Mouse (Mus musculus): ENCODE measurements at regions not wholly inside any gene's neighbourhood (a gene's known extent, or its start where the extent isn't known, plus 50 kb on each side); places are given as distances from the start of the nearest gene placed in this dataset.

DNA sequence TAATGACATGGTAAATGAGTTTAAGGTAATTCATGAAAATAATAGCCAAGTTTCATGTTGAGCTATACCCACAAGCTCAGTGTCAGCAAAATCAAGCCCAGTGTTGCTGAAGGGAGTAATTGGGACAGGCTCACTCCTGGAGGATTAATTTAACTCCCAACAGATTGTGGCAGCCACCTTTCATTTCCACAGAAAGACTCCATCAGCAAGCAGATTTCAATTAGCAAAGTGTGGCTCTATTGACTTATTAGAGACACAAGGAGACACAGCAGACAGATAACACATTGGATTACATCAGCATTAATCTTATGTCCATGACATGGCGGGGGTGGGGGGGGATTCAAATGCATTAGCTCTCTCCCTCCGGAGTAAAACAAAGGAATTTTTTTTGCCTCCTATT, 534.6 kb downstream of the Gsdmc2 start:
- H3K9me3 ChIP-seq = no peaks in the 10 kb centered on the region
- H3K9ac ChIP-seq = no peak overlapping the region
- H3K27me3 ChIP-seq (replicated peaks) = no peaks in the 10 kb centered on the region
- H3K4me3 ChIP-seq (replicated peaks) = no peak overlapping the region
- H3K36me3 ChIP-seq = no peaks in the 10 kb centered on the region
- ATAC-seq (ENCODE audit: insufficient read depth, low FRiP score, low read depth) = no peak
- WGBS = 63% methylated on average over 2 of the region's 2 CpGs
- H3K27ac ChIP-seq = no peak overlapping the region
- H3K4me1 ChIP-seq = no peaks in the 10 kb centered on the region
- H3K4me2 ChIP-seq = no peak overlapping the region

DNA sequence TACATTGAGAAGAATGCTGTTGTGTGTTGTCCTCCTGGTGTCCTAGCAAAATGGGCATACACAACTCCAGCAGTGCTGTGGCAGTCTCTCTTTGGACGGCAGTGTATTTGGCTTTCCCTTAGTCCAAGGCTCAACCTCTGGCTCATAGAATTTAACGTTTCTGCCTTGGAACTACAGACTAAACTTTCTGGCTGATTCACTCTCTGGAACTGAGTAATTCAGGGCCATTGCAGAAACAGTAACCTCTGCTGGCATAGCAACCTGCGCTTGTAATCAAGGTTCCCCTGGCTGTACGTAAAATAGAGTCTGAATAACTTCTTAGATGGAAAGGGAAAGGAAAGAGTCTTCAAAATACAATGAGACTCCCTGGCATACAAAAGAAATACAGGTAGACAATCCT, 545.7 kb downstream of the Gsdmc2 start:
- H3K27me3 ChIP-seq (replicated peaks) = no peaks in the 10 kb centered on the region

DNA sequence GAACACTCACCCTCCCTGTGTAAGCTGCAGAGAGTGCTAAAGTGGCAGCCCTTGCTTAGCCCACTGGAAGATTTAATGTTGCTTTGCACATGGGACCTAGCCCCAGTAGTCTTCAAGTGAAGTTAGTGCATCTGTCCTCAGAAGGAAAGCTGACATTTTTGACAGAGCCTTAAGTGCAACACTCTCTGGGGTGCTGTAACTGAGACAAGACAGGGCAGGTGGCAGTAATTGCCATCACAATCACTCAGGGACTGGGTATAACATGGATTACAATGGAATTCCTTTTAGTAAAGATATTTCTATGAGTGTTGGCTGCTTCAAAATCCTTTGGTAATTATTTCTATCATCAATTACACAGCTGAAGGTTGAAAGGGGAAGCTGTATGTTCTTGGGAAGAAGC, 556.4 kb downstream of the Gsdmc2 start:
- H3K4me1 ChIP-seq = no peaks in the 10 kb centered on the region
- no peak overlapping the region for H3K4me3 ChIP-seq (replicated peaks)
- H3K27me3 ChIP-seq (replicated peaks) = no peaks in the 10 kb centered on the region
- ATAC-seq (ENCODE audit: insufficient read depth, low FRiP score, low read depth) = no peak
- H3K36me3 ChIP-seq = no peaks in the 10 kb centered on the region
- no peak overlapping the region for H3K4me2 ChIP-seq
- no peak overlapping the region for H3K27ac ChIP-seq
- no peak overlapping the region for H3K9ac ChIP-seq
- H3K9me3 ChIP-seq = no peaks in the 10 kb centered on the region

More for the DNA sequence above, 545.7 kb downstream of the Gsdmc2 start:
- Histone ChIP-seq H3K36me3 (no peaks in the 10 kb centered on the region), H3K4me1 (no peaks in the 10 kb centered on the region), H3K9me3 (no peaks in the 10 kb centered on the region), H3K4me3 (replicated peaks) (no peak overlapping the region), H3K4me2 (no peak overlapping the region), H3K9ac (no peak overlapping the region), H3K27ac (no peak overlapping the region)
- 66% methylated on average over 4 of the region's 4 CpGs for WGBS
- ATAC-seq (ENCODE audit: insufficient read depth, low FRiP score, low read depth) = no peak

DNA sequence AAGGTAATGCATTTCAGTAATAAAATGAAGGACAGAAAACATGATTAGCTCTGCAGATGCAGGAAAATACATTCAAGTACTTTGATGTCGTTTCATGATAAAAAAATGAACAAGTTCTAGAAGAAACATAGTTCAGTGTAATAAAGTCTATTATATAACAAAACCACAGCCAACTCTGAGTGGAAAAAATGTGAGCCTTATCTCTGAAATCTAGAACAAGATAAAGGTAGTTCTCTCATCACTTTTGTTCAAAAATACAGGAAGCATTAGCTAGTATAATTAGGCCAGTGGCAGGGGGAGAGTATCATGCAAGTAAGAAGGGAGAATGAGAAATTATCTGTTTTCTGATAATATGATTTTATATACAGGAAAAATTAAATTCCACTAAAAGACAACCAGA, 559.0 kb downstream of the Gsdmc2 start:
- Histone ChIP-seq H3K9me3 (no peaks in the 10 kb centered on the region), H3K9ac (no peak overlapping the region), H3K27me3 (replicated peaks) (no peaks in the 10 kb centered on the region), H3K4me2 (no peak overlapping the region), H3K4me3 (replicated peaks) (no peak overlapping the region), H3K4me1 (no peaks in the 10 kb centered on the region), H3K27ac (no peak overlapping the region), H3K36me3 (no peaks in the 10 kb centered on the region)
- no peak for ATAC-seq (ENCODE audit: insufficient read depth, low FRiP score, low read depth)
- WGBS = 78% methylated on average over 1 of the region's 1 CpGs

DNA sequence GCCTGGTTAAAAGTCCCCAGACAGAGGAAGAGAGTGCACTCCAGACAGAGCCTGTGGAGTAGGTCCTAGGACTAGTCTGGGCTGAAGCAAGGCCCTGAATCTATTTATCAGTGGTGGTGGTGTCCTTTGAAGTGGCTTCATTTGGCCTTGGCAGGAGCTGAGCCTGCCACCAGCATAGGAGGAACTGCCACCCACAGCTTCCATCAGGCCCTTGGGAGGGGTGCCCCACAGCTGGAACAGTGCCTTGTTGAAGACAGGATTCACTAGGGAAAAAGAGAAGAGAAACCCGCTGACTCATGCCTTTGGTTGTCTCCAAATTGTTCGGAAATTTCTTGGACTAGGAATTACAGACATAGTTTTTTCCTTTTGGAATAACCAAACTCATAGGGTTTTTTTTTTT, 574.6 kb downstream of the Gsdmc2 start:
- Histone ChIP-seq H3K36me3 (no peaks in the 10 kb centered on the region), H3K27ac (no peak overlapping the region), H3K4me1 (no peaks in the 10 kb centered on the region), H3K9me3 (no peaks in the 10 kb centered on the region), H3K4me2 (no peak overlapping the region), H3K9ac (no peak overlapping the region), H3K27me3 (replicated peaks) (no peaks in the 10 kb centered on the region), H3K4me3 (replicated peaks) (no peak overlapping the region)
- 90% methylated on average over 2 of the region's 2 CpGs for WGBS
- no peak for ATAC-seq (ENCODE audit: insufficient read depth, low FRiP score, low read depth)

DNA sequence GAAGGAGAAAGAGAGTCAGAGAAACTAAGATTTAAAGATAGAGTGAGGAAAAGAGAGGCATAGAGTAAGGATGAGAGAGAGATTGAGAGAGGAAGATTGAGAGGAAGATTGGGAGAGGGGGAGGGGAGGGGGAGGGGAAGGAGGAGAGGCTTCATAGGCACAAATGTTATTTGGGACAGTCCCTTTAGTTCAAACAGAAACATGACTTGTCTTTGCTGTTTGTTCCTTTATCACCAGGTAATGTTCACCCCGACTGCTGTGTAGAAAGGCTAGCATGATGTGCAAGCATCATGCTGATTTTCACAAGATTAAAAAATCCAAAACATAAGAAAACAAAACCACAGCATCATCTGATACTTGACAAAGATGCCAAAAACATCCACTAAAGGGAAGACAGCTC, 579.1 kb downstream of the Gsdmc2 start:
- H3K27me3 ChIP-seq (replicated peaks) = no peaks in the 10 kb centered on the region
- H3K36me3 ChIP-seq = no peaks in the 10 kb centered on the region
- no peak overlapping the region for H3K9ac ChIP-seq
- H3K4me3 ChIP-seq (replicated peaks) = no peak overlapping the region
- H3K4me1 ChIP-seq = no peaks in the 10 kb centered on the region
- no peak overlapping the region for H3K4me2 ChIP-seq
- 72% methylated on average over 1 of the region's 1 CpGs for WGBS
- H3K9me3 ChIP-seq = no peaks in the 10 kb centered on the region
- H3K27ac ChIP-seq = no peak overlapping the region
- ATAC-seq (ENCODE audit: insufficient read depth, low FRiP score, low read depth) = no peak

DNA sequence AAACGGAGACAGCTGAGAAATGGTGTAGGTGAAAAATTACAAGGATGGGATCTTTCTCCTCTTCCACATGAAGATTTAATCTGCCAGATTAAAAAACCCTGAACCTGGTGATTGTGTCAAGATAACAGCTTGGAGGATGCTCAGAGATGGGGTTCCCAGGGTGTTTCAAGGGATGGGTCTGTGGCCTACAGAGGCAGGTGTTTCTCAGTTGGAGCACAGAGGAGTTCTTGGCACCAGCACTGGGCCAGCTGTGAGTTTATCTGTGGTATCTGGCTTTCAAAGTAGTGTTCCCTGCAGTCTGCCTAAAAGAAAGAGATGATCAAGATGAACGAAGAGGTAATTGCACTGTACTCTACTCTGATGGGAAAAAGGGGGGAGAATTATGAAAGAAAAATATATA, 589.2 kb downstream of the Gsdmc2 start:
- 83% methylated on average over 2 of the region's 2 CpGs for WGBS
- Histone ChIP-seq H3K9ac (no peak overlapping the region), H3K9me3 (no peaks in the 10 kb centered on the region), H3K4me2 (no peak overlapping the region), H3K27ac (no peak overlapping the region), H3K27me3 (replicated peaks) (no peaks in the 10 kb centered on the region), H3K4me1 (no peaks in the 10 kb centered on the region), H3K36me3 (no peaks in the 10 kb centered on the region), H3K4me3 (replicated peaks) (no peak overlapping the region)
- ATAC-seq (ENCODE audit: insufficient read depth, low FRiP score, low read depth) = no peak

DNA sequence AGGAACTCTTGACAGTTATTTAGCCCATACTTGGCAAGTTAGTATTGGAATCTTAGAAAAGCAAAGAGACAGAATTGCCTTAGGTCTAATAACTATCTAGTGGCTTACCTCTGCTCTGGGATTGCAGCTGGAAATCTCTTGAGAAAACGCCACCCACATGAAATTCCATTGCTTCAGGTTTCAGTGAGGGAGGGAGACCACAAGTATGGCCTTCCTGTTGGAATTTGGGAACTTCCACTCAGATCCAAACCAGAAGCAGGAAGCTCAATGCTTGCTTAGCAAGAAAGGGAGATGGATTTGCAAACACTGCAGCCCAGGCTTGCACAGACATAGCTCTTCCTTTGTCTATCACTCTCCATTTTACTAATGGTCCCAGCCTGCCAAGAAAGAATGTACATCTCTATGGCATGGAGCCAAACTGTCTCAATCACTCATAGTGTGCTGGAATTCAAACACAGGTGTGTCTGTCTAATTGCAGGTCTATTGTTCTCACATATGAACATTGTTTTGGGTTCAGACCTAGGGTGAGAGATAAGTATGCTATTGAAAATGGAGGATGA, 592.1 kb downstream of the Gsdmc2 start:
- Histone ChIP-seq H3K4me2 (no peak overlapping the region), H3K9me3 (no peaks in the 10 kb centered on the region), H3K9ac (no peak overlapping the region), H3K36me3 (no peaks in the 10 kb centered on the region), H3K27me3 (replicated peaks) (no peaks in the 10 kb centered on the region), H3K4me3 (replicated peaks) (no peak overlapping the region), H3K4me1 (no peaks in the 10 kb centered on the region), H3K27ac (no peak overlapping the region)
- WGBS = 38% methylated on average over 1 of the region's 1 CpGs
- no peak for ATAC-seq (ENCODE audit: insufficient read depth, low FRiP score, low read depth)

DNA sequence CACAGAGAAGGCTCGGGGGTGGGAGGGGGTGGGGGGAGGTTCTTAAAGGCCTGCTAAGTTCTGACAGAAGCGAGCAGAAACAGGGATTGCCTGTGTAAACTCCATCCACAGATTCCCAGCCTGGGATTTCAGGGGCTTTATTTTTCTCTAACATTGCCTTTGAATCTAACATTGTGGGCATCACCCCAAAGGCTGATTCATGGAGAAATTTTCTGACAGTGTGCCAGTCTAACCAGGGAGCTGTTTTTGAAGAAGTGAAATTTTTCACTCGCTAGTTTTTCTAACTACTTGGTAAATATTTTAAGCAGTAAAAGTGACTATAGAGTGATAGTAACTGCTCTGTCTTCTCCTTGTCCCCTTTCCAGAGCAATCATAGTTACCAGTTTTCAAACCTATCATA, 606.4 kb downstream of the Gsdmc2 start:
- H3K27me3 ChIP-seq (replicated peaks) = no peaks in the 10 kb centered on the region
- 70% methylated on average over 3 of the region's 3 CpGs for WGBS
- H3K36me3 ChIP-seq = no peaks in the 10 kb centered on the region
- H3K4me3 ChIP-seq (replicated peaks) = no peak overlapping the region
- H3K27ac ChIP-seq = no peak overlapping the region
- no peak overlapping the region for H3K4me2 ChIP-seq
- no peaks in the 10 kb centered on the region for H3K9me3 ChIP-seq
- H3K9ac ChIP-seq = no peak overlapping the region
- no peaks in the 10 kb centered on the region for H3K4me1 ChIP-seq
- no peak for ATAC-seq (ENCODE audit: insufficient read depth, low FRiP score, low read depth)

DNA sequence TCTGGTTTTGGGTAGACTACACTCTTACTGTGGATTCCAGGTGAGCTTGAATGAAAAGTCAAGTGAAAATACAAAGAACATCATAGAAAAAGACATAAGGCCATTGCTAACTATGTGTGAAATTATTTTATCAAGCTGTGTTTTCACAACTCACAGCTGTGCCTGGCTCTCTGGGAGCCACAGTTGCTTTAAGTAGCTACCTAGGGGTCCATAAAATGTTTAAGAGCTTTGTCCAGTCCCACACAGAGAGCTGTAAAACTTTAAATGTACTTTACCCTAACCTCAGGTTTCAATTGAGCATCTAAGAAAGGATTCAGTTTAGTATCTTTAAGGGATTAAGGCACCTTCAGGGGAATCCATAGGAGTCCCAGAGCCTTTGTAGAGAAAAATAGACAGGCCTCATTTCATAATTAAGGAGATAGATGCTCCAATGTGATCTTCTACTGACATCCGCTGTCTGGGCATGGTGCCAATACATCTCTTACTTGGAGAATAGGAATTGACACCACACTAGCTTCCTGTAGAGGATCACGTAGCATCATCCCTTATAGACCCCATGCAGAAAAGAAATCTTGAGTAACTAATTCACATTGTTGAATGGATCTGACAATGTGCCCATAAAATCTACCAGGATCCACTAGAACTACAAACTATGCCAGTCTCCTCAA, 626.5 kb downstream of the Gsdmc2 start:
- 72% methylated on average over 2 of the region's 2 CpGs for WGBS

DNA sequence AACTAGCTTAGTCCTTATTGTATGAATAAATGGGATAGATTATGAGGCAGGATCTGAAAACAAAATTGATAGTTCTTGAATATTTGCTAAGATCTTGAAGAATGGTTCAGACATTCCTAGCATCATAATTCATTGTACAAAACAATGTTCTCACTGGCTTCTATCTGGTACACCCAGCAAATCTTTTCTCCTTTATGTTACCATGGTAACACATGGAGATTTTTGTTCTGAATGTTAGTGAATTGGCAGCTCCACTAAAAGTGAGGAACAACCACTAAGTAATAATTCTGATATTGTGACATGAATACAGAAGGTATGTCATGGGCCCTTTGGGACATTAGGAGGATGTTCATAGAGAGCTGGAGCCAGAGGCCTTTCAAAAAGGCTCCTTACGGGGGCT, 639.8 kb downstream of the Gsdmc2 start:
- H3K4me1 ChIP-seq = no peaks in the 10 kb centered on the region
- H3K4me3 ChIP-seq (replicated peaks) = no peak overlapping the region
- no peaks in the 10 kb centered on the region for H3K27me3 ChIP-seq (replicated peaks)
- no peaks in the 10 kb centered on the region for H3K36me3 ChIP-seq
- H3K9me3 ChIP-seq = no peaks in the 10 kb centered on the region
- no peak overlapping the region for H3K4me2 ChIP-seq
- no peak overlapping the region for H3K27ac ChIP-seq
- H3K9ac ChIP-seq = no peak overlapping the region
- 94% methylated on average over 1 of the region's 1 CpGs for WGBS
- no peak for ATAC-seq (ENCODE audit: insufficient read depth, low FRiP score, low read depth)

More for the DNA sequence above, 626.5 kb downstream of the Gsdmc2 start:
- Histone ChIP-seq H3K27ac (no peak overlapping the region), H3K4me1 (no peaks in the 10 kb centered on the region), H3K9me3 (no peaks in the 10 kb centered on the region), H3K9ac (no peak overlapping the region), H3K4me2 (no peak overlapping the region), H3K36me3 (no peaks in the 10 kb centered on the region), H3K27me3 (replicated peaks) (no peaks in the 10 kb centered on the region), H3K4me3 (replicated peaks) (no peak overlapping the region)
- no peak for ATAC-seq (ENCODE audit: insufficient read depth, low FRiP score, low read depth)

DNA sequence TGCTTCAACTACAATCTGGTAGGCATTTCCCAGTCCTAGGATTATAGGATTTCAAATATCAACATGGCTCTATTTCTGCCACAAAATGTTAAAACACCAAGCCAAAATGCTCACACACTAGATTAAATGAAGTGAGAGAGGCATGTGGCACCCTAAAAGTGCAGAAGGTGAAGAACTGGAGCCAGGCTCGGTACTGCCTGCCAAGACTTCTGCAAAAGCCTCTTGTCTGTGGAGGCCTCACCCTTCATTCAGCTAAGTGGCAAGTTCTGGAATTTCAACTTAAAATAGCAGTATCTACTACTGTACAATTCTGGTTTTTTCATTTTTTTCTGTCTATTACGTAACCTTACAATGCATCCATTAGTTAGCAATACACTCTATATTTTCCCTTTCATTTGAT, 649.9 kb downstream of the Gsdmc2 start:
- Histone ChIP-seq H3K9ac (no peak overlapping the region), H3K4me1 (no peaks in the 10 kb centered on the region), H3K27ac (no peak overlapping the region), H3K27me3 (replicated peaks) (no peaks in the 10 kb centered on the region), H3K36me3 (no peaks in the 10 kb centered on the region), H3K9me3 (no peaks in the 10 kb centered on the region), H3K4me2 (no peak overlapping the region), H3K4me3 (replicated peaks) (no peak overlapping the region)
- ATAC-seq (ENCODE audit: insufficient read depth, low FRiP score, low read depth) = no peak
- WGBS = 77% methylated on average over 2 of the region's 2 CpGs

DNA sequence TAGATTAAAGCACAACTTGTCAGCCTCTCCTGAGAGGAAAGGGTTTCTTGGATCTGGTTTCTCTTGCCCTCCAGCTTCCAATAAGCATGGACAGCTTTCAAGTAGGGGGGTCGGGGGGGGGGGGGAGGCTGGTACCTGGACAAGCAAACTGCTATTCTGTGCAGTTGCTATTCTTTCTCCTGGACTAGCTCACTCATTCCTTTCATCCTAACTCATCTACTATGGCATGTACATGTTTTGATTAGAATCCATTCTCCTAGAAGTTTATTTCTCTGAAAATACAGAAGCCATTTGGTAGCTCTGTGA, 650.5 kb downstream of the Gsdmc2 start:
- no peaks in the 10 kb centered on the region for H3K9me3 ChIP-seq
- no peaks in the 10 kb centered on the region for H3K27me3 ChIP-seq (replicated peaks)
- H3K9ac ChIP-seq = no peak overlapping the region
- no CpG with 5 or more reads among the region's 1 CpGs for whole genome bisulfite sequencing
- H3K4me2 ChIP-seq = no peak overlapping the region
- no peak overlapping the region for H3K4me3 ChIP-seq (replicated peaks)
- ATAC-seq (ENCODE audit: insufficient read depth, low FRiP score, low read depth) = no peak; the same call in 1 of the 2 replicates
- H3K27ac ChIP-seq = no peak overlapping the region
- no peaks in the 10 kb centered on the region for H3K4me1 ChIP-seq
- no peaks in the 10 kb centered on the region for H3K36me3 ChIP-seq
